Mouse (Mus musculus) liver, adult 2 months (tissue): Measurements from ENCODE around the gene Slc35d3.

Experiments used
- CTCF ChIP-seq: fragments of 200-500 bp; IDR thresholded peaks from 2 replicates; pipeline ENCODE4 v1.5.1; 2011; ENCODE audit warnings: low read depth, low read length, control low read depth
- POLR2A ChIP-seq: fragments of 200-500 bp; IDR thresholded peaks from 2 replicates; pipeline ENCODE4 v1.6.1; 2011; ENCODE audit warnings: low read length, control low read depth; ENCODE audit not compliant: insufficient read depth; ENCODE audit errors: extremely low read depth

DNA sequence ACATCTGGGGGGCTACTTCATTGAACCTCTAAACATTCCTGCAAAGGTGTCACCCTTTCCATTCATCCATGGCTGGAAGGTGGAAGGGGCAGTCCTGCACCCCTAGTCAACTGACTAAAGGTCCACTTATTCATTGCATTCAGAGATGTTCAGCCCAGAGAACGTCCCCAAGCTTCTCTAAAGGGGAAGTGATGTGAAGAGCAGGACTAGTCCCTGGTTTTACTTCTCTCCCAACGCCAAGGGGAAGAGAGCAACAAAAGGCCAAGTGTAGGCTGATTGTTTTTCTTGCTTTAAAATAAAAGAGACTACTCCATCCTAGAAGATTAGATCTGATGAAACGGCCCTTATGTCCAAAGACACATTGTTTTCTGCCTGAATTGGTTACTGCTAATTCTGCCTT, 29.2 kb upstream of the Slc35d3 start:
- TF ChIP-seq POLR2A (no peak), CTCF (no peak)
